Mouse (Mus musculus): ENCODE results near the gene Xpo4.
"Not testable (repeated sequence)": the region's sequence is repeated elsewhere in the genome, so short reads cannot be mapped to it uniquely, and the experiment has no call there.

Xpo4 gene

GRCm38 (mm10) chr14:57682751-57683150 lies 17.5 kb upstream of the Xpo4 start:
- in situ Hi-C loops (cut with MboI, MseI): no loop called here

GRCm38 (mm10) chr14:57679958-57680535 lies 14.8 kb upstream of the Xpo4 start:
- in situ Hi-C loops (cut with MboI, MseI): loop anchor here (10.0 kb wide), 2 partner anchors 235 to 305 kb away; no protein-coding TSS in a partner anchor

GRCm38 (mm10) chr14:57679523-57679922 lies 14.3 kb upstream of the Xpo4 start:
- in situ Hi-C loops (cut with MboI, MseI): loop anchor here (10.0 kb wide), 2 partner anchors 235 to 305 kb away; no protein-coding TSS in a partner anchor

- in situ Hi-C loops (cut with MboI, MseI): loop anchor here (10.0 kb wide), 2 partner anchors 239 to 301 kb away; no protein-coding TSS in a partner anchor
Measured at GRCm38 (mm10) chr14:57675481-57675880, 10.3 kb upstream of the Xpo4 start.

- in situ Hi-C loops (cut with MboI, MseI): no loop called here
Measured at GRCm38 (mm10) chr14:57665628-57665950, 359 bp upstream of the Xpo4 start.

- in situ Hi-C loops (cut with MboI, MseI): no loop called here
Measured at GRCm38 (mm10) chr14:57664311-57664821, 864 bp downstream of the Xpo4 start.

- in situ Hi-C loops (cut with MboI, MseI): no loop called here
Measured at GRCm38 (mm10) chr14:57663630-57664029, 1.6 kb downstream of the Xpo4 start.

- in situ Hi-C loops (cut with MboI, MseI): no loop called here
Measured at GRCm38 (mm10) chr14:57658301-57658700, 6.9 kb downstream of the Xpo4 start.

GRCm38 (mm10) chr14:57657500-57657899 lies 7.7 kb downstream of the Xpo4 start:
- in situ Hi-C loops (cut with MboI, MseI): no loop called here

GRCm38 (mm10) chr14:57656519-57656918 lies 8.7 kb downstream of the Xpo4 start:
- in situ Hi-C loops (cut with MboI, MseI): not testable (repeated sequence)

- in situ Hi-C loops (cut with MboI, MseI): no loop called here
Measured at GRCm38 (mm10) chr14:57649501-57649900, 15.7 kb downstream of the Xpo4 start.

- in situ Hi-C loops (cut with MboI, MseI): no loop called here
Measured at GRCm38 (mm10) chr14:57646155-57646554, 19.1 kb downstream of the Xpo4 start.

GRCm38 (mm10) chr14:57639153-57639552 lies 26.1 kb downstream of the Xpo4 start:
- in situ Hi-C loops (cut with MboI, MseI): no loop called here

GRCm38 (mm10) chr14:57634141-57634540 lies 31.1 kb downstream of the Xpo4 start:
- in situ Hi-C loops (cut with MboI, MseI): no loop called here

- in situ Hi-C loops (cut with MboI, MseI): no loop called here
Measured at GRCm38 (mm10) chr14:57629595-57629994, 35.6 kb downstream of the Xpo4 start.

- in situ Hi-C loops (cut with MboI, MseI): no loop called here
Measured at GRCm38 (mm10) chr14:57622934-57623333, 42.3 kb downstream of the Xpo4 start.

- in situ Hi-C loops (cut with MboI, MseI): no loop called here
Measured at GRCm38 (mm10) chr14:57621699-57622098, 43.5 kb downstream of the Xpo4 start.

- in situ Hi-C loops (cut with MboI, MseI): no loop called here
Measured at GRCm38 (mm10) chr14:57620598-57621236, 44.5 kb downstream of the Xpo4 start.

- in situ Hi-C loops (cut with MboI, MseI): no loop called here
Measured at GRCm38 (mm10) chr14:57619487-57619886, 45.7 kb downstream of the Xpo4 start.

- in situ Hi-C loops (cut with MboI, MseI): no loop called here
Measured at GRCm38 (mm10) chr14:57617675-57618074, 47.6 kb downstream of the Xpo4 start.

- in situ Hi-C loops (cut with MboI, MseI): no loop called here
Measured at GRCm38 (mm10) chr14:57616339-57616965, 48.8 kb downstream of the Xpo4 start.

- in situ Hi-C loops (cut with MboI, MseI): no loop called here
Measured at GRCm38 (mm10) chr14:57615828-57616227, 49.4 kb downstream of the Xpo4 start.

GRCm38 (mm10) chr14:57611034-57611433 lies 54.2 kb downstream of the Xpo4 start:
- in situ Hi-C loops (cut with MboI, MseI): no loop called here

All from T-helper 1 cell (primary cell).